Comparison of ENCODE assay signal across 8 mouse cellular contexts in genomic region chr6:136847790-136848189, GRCm38 (mm10). TPM values are rescaled to one million over a fixed set of nuclear protein-coding genes. Genes with fewer than 3 reads are reported as not detected.
DNase-seq lines count a peak whose midpoint lies in the region; ATAC-seq and TF ChIP-seq lines count a peak whose summit lies in the region.

No protein-coding gene starts in this region.

- H3K9me3 ChIP-seq in midbrain, postnatal 0 days (ENCODE audit: low read length) = no peaks in the 10 kb centered on the region

- peak; percentile 59 to 70 for DNase-seq in heart, adult 2 months
- DNase-seq in heart, adult 8-10 months (ENCODE audit: low spot score) = no peak
- DNase-seq in CD4-positive helper T cell, adult 2 months (ENCODE audit: low read depth, low spot score) = peak; percentile 48
- peak; percentile 67 for DNase-seq in gastrocnemius, adult 2 months
- DNase-seq in kidney, postnatal 4 days = peak; percentile 79 to 84
- DNase-seq in midbrain, postnatal 0 days (ENCODE audit: low spot score) = no peak
- DNase-seq in thymus, postnatal 0 days (ENCODE audit: low spot score) = peak; percentile 42

- no peak overlapping the region for H3K9ac ChIP-seq in heart, adult 2 months (ENCODE audit: low read depth, low read length)
- no peak overlapping the region for H3K9ac ChIP-seq in midbrain, postnatal 0 days (replicated peaks; ENCODE audit: low read length, poor library complexity, severe bottlenecking)

- no peaks in the 10 kb centered on the region for H3K79me2 ChIP-seq in heart, adult 2 months (replicated peaks; ENCODE audit: control insufficient read depth, insufficient read depth, low read length)

- intact Hi-C loops in heart, adult 2 months (cut with DNase I) = no loop called here
- intact Hi-C loops in gastrocnemius, adult 2 months (cut with DNase I) = no loop called here

- TF ChIP-seq EP300 in heart, adult 2 months (IDR thresholded peaks at IDR 0.05; ENCODE audit: insufficient read depth, low read depth, low read length) = no peak

- no peaks in the 10 kb centered on the region for H3K27me3 ChIP-seq in heart, adult 2 months (ENCODE audit: control insufficient read depth, insufficient read depth, low read length)
- H3K27me3 ChIP-seq in midbrain, postnatal 0 days (ENCODE audit: insufficient read depth, low read length) = no peaks in the 10 kb centered on the region

- peak; percentile 46 for ATAC-seq in activated CD4-positive, CD25-positive, alpha-beta regulatory T cell, adult 4 months
- no peak for ATAC-seq in midbrain, postnatal 0 days (ENCODE audit: low FRiP score)

- no peak overlapping the region for H3K4me3 ChIP-seq in heart, adult 2 months
- no peak overlapping the region for H3K4me3 ChIP-seq in gastrocnemius, adult 2 months
- H3K4me3 ChIP-seq in midbrain, postnatal 0 days (ENCODE audit: low read depth, low read length) = no peak overlapping the region

- TF ChIP-seq POLR2A in heart, adult 2 months (IDR thresholded peaks at IDR 0.05; ENCODE audit: insufficient read depth, low read depth, low read length) = no peak

- peak; percentile 83 for TF ChIP-seq CTCF in heart, adult 2 months (IDR thresholded peaks at IDR 0.05)
- TF ChIP-seq CTCF in gastrocnemius, adult 2 months (IDR thresholded peaks at IDR 0.05) = peak; percentile 67
- TF ChIP-seq CTCF in midbrain, postnatal 0 days (IDR thresholded peaks at IDR 0.05) = peak; percentile 66

- no peak overlapping the region for H3K27ac ChIP-seq in heart, adult 2 months
- H3K27ac ChIP-seq in gastrocnemius, adult 2 months = no peak overlapping the region
- H3K27ac ChIP-seq in midbrain, postnatal 0 days (ENCODE audit: low read depth, low read length) = no peak overlapping the region

- no peaks in the 10 kb centered on the region; the same call in 1 of the 2 replicates for H3K4me1 ChIP-seq in heart, adult 2 months (ENCODE audit: control insufficient read depth, insufficient read depth, low read length)
- no peaks in the 10 kb centered on the region; the same call in 1 of the 2 replicates for H3K4me1 ChIP-seq in midbrain, postnatal 0 days (ENCODE audit: insufficient read depth, low read length)

- H3K36me3 ChIP-seq in heart, adult 2 months (ENCODE audit: control insufficient read depth, insufficient read depth, low read length) = no peaks in the 10 kb centered on the region
- H3K36me3 ChIP-seq in midbrain, postnatal 0 days (ENCODE audit: insufficient read depth, low read length) = no peaks in the 10 kb centered on the region

- no peak overlapping the region for H3K4me2 ChIP-seq in midbrain, postnatal 0 days (ENCODE audit: low read depth, low read length, poor library complexity, severe bottlenecking)

- WGBS in heart, adult 2 months = 28% methylated on average over 2 of the region's 2 CpGs
- WGBS in midbrain, postnatal 0 days = 22% methylated on average over 2 of the region's 2 CpGs

RNA-seq across cellular contexts. Expression of gene Art4, which starts 9.7 kb away (rescaled TPM):
- 10 to 100 TPM; 16.3 to 19.6 TPM for total RNA-seq in heart, adult 2 months (2021)
- polyA plus RNA-seq in heart, adult 2 months (2012; rRNA removed) = 12.8 and 19.9 TPM in 2 replicates
- total RNA-seq in heart, adult 8-10 months (2022) = 10 to 100 TPM; 17.9 to 24.4 (median 22.7) TPM
- 1 to 10 TPM; 1.5 to 1.6 TPM for polyA plus RNA-seq in activated CD4-positive, CD25-positive, alpha-beta regulatory T cell, adult 4 months (2017; shearing (Covaris generic))
- total RNA-seq in gastrocnemius, adult 2 months (2021) = under 1 TPM; 0.10 to 0.11 TPM
- total RNA-seq in midbrain, postnatal 0 days (2014; rRNA removed) = 0.11 and 0.33 TPM in 2 replicates
- polyA plus RNA-seq in midbrain, postnatal 0 days (2015; fragmentation: Nextera tagmentation; extraction: Ambion mirVana) = 0.12 and 0.20 TPM in 2 replicates
- polyA plus RNA-seq in thymus, postnatal 0 days (2015; fragmentation: Nextera tagmentation; extraction: Ambion mirVana) = 15.4 and 19.2 TPM in 2 replicates

RNA-seq across cellular contexts. Expression of gene Smco3, which starts 12.5 kb away (rescaled TPM):
- total RNA-seq in heart, adult 2 months (2021) = not detected
- 0.04 TPM in 1 of 2 replicates, not detected in the other for polyA plus RNA-seq in heart, adult 2 months (2012; rRNA removed)
- not detected for total RNA-seq in heart, adult 8-10 months (2022)
- not detected for polyA plus RNA-seq in activated CD4-positive, CD25-positive, alpha-beta regulatory T cell, adult 4 months (2017; shearing (Covaris generic))
- not detected for total RNA-seq in gastrocnemius, adult 2 months (2021)
- 1.7 and 3.6 TPM in 2 replicates for total RNA-seq in midbrain, postnatal 0 days (2014; rRNA removed)
- 0.83 and 1.2 TPM in 2 replicates for polyA plus RNA-seq in midbrain, postnatal 0 days (2015; fragmentation: Nextera tagmentation; extraction: Ambion mirVana)
- polyA plus RNA-seq in thymus, postnatal 0 days (2015; fragmentation: Nextera tagmentation; extraction: Ambion mirVana) = 0.16 TPM in 1 of 2 replicates, not detected in the other

RNA-seq across cellular contexts. Expression of gene Wbp11, which starts 19.8 kb away (rescaled TPM):
- 10 to 100 TPM; 67.6 to 68.1 TPM for total RNA-seq in heart, adult 2 months (2021)
- polyA plus RNA-seq in heart, adult 2 months (2012; rRNA removed) = 28.7 and 28.9 TPM in 2 replicates
- total RNA-seq in heart, adult 8-10 months (2022) = 10 to 100 TPM; 60.9 to 70.3 (median 65.5) TPM
- 10 to 100 TPM; 57.8 to 58.8 TPM for polyA plus RNA-seq in activated CD4-positive, CD25-positive, alpha-beta regulatory T cell, adult 4 months (2017; shearing (Covaris generic))
- total RNA-seq in gastrocnemius, adult 2 months (2021) = 10 to 100 TPM; 48.4 to 54.7 TPM
- 43.6 and 44.8 TPM in 2 replicates for total RNA-seq in midbrain, postnatal 0 days (2014; rRNA removed)
- polyA plus RNA-seq in midbrain, postnatal 0 days (2015; fragmentation: Nextera tagmentation; extraction: Ambion mirVana) = 73.6 and 86.1 TPM in 2 replicates
- polyA plus RNA-seq in thymus, postnatal 0 days (2015; fragmentation: Nextera tagmentation; extraction: Ambion mirVana) = 88.9 and 90.5 TPM in 2 replicates

RNA-seq across cellular contexts. Expression of gene BC049715, which starts 20.4 kb away (rescaled TPM):
- total RNA-seq in heart, adult 2 months (2021) = 1 to 10 TPM in 1 of 2 experiments, under 1 TPM in 1; 0.44 to 1.8 TPM
- 0.59 and 0.61 TPM in 2 replicates for polyA plus RNA-seq in heart, adult 2 months (2012; rRNA removed)
- total RNA-seq in heart, adult 8-10 months (2022) = 1 to 10 TPM in 1 of 4 experiments, under 1 TPM in 3; 0.89 to 1.6 (median 0.94) TPM
- under 1 TPM; 0.48 to 0.60 TPM for polyA plus RNA-seq in activated CD4-positive, CD25-positive, alpha-beta regulatory T cell, adult 4 months (2017; shearing (Covaris generic))
- total RNA-seq in gastrocnemius, adult 2 months (2021) = under 1 TPM in 1 of 2 experiments, not detected in 1; 0.28 TPM
- 0.33 and 1.7 TPM in 2 replicates for total RNA-seq in midbrain, postnatal 0 days (2014; rRNA removed)
- polyA plus RNA-seq in midbrain, postnatal 0 days (2015; fragmentation: Nextera tagmentation; extraction: Ambion mirVana) = 2.0 and 2.3 TPM in 2 replicates
- 2.1 and 3.0 TPM in 2 replicates for polyA plus RNA-seq in thymus, postnatal 0 days (2015; fragmentation: Nextera tagmentation; extraction: Ambion mirVana)

RNA-seq across cellular contexts. Expression of gene Mgp, which starts 27.8 kb away (rescaled TPM):
- 100 to 1,000 TPM; 409 to 433 TPM for total RNA-seq in heart, adult 2 months (2021)
- 1,071 and 1,296 TPM in 2 replicates for polyA plus RNA-seq in heart, adult 2 months (2012; rRNA removed)
- 100 to 1,000 TPM; 260 to 429 (median 309) TPM for total RNA-seq in heart, adult 8-10 months (2022)
- polyA plus RNA-seq in activated CD4-positive, CD25-positive, alpha-beta regulatory T cell, adult 4 months (2017; shearing (Covaris generic)) = not detected
- total RNA-seq in gastrocnemius, adult 2 months (2021) = 100 to 1,000 TPM in 1 of 2 experiments, 10 to 100 TPM in 1; 52.8 to 161 TPM
- total RNA-seq in midbrain, postnatal 0 days (2014; rRNA removed) = 25.6 and 31.4 TPM in 2 replicates
- polyA plus RNA-seq in midbrain, postnatal 0 days (2015; fragmentation: Nextera tagmentation; extraction: Ambion mirVana) = 72.6 and 74.6 TPM in 2 replicates
- 53.9 and 64.3 TPM in 2 replicates for polyA plus RNA-seq in thymus, postnatal 0 days (2015; fragmentation: Nextera tagmentation; extraction: Ambion mirVana)

Comparison
In these comparisons a context has a peak if more than half of its experiments do, and no peak if none do; other contexts are left out.
1. DNase-seq: peak in heart, adult 2 months (2 of 2), CD4-positive helper T cell, adult 2 months (single experiment), gastrocnemius, adult 2 months (single experiment), kidney, postnatal 4 days (2 of 2) and thymus, postnatal 0 days (single experiment); none in heart, adult 8-10 months (single experiment) and midbrain, postnatal 0 days (single experiment).
2. RNA of gene Art4, which starts 9.7 kb away (total RNA-seq): 17.9 to 24.4 TPM in heart, adult 8-10 months and 16.3 to 19.6 TPM in heart, adult 2 months; 0.10 to 0.11 TPM in gastrocnemius, adult 2 months and 0.11 to 0.33 TPM in midbrain, postnatal 0 days; every median in the first group is over 10 times any median in the second.
3. Peak in every context shown above with its lines, with median percentiles within 50 percentile points of each other: CTCF ChIP-seq.